Comparison of ENCODE assay signal across 24 mouse cellular contexts in genomic region chr9:30067980-30068379, GRCm38 (mm10).
DNase-seq lines count a peak whose midpoint lies in the region; ATAC-seq lines count a peak whose summit lies in the region.
"Had no signal": no experiment of that assay in that cellular context is flagged by ENCODE, and none has a peak within 500 bp of the region (broad histone marks: within the 10 kb centered on the region; RNA-seq: fewer than 3 reads in every experiment).

No protein-coding gene starts in this region.

- H3K4me3 ChIP-seq in heart, embryonic 11.5 days (ENCODE audit: low read depth, low read length), result no peak overlapping the region
- no peak overlapping the region for H3K4me3 ChIP-seq in hindbrain, embryonic 16.5 days (ENCODE audit: low read length)
- no peak overlapping the region for H3K4me3 ChIP-seq in hindbrain, embryonic 10.5 days
- H3K4me3 ChIP-seq in midbrain, embryonic 15.5 days, result no peak overlapping the region
- H3K4me3 ChIP-seq: embryonic facial prominence, embryonic 10.5 days; heart, embryonic 10.5 days; intestine, embryonic 15.5 days; limb, embryonic 15.5 days; myocyte had no signal

- DNase-seq in cerebellum, postnatal 14 days, result peak; percentile 17 to 24
- no peak for DNase-seq in cerebellum, adult 9-10 months
- DNase-seq in heart, adult 8-10 months (ENCODE audit: low spot score), result peak; percentile 11
- no peak for DNase-seq in hindbrain, embryonic 10.5 days (ENCODE audit: low spot score)
- DNase-seq: adrenal gland, postnatal 10 days; cerebellum, adult 2 months; gastrocnemius, postnatal 14 days; kidney, adult 8-10 months; kidney, postnatal 10 days; left cerebral cortex, postnatal 4 days; lung, embryonic 14.5 days; lung, postnatal 36 days; right cerebral cortex, postnatal 4 days; thymus, postnatal 14 days had no signal

- H3K4me2 ChIP-seq in heart, embryonic 11.5 days, result no peak overlapping the region
- no peak overlapping the region for H3K4me2 ChIP-seq in hindbrain, embryonic 16.5 days (ENCODE audit: low read length)
- no peak overlapping the region for H3K4me2 ChIP-seq in midbrain, embryonic 15.5 days
- H3K4me2 ChIP-seq: intestine, embryonic 15.5 days; limb, embryonic 15.5 days; lung, embryonic 14.5 days had no signal

- H3K4me1 ChIP-seq in heart, embryonic 11.5 days (ENCODE audit: control insufficient read depth, insufficient read depth, low read length), result no peaks in the 10 kb centered on the region
- peaks cover 7% of the 10 kb centered on the region for H3K4me1 ChIP-seq in hindbrain, embryonic 16.5 days (ENCODE audit: control insufficient read depth, insufficient read depth, low read depth, low read length)
- 0 out of 2 replicates have a peak, but pooled peaks cover 4% of the 10 kb centered on the region for H3K4me1 ChIP-seq in hindbrain, embryonic 10.5 days (replicated peaks)
- H3K4me1 ChIP-seq in midbrain, embryonic 15.5 days, result peaks cover 7% of the 10 kb centered on the region; the same call in 1 of the 2 replicates
- H3K4me1 ChIP-seq: embryonic facial prominence, embryonic 10.5 days; heart, embryonic 10.5 days; intestine, embryonic 15.5 days; limb, embryonic 15.5 days had no signal

- H3K27ac ChIP-seq in heart, embryonic 11.5 days (ENCODE audit: low read depth, low read length), result no peak overlapping the region
- no peak overlapping the region for H3K27ac ChIP-seq in hindbrain, embryonic 16.5 days (ENCODE audit: low read depth, low read length)
- H3K27ac ChIP-seq in hindbrain, embryonic 10.5 days, result no peak overlapping the region
- 0 out of 2 replicates have a peak overlapping the region, but pooled peaks have one; percentile 38 for H3K27ac ChIP-seq in midbrain, embryonic 15.5 days
- H3K27ac ChIP-seq: embryonic facial prominence, embryonic 10.5 days; heart, embryonic 10.5 days; intestine, embryonic 15.5 days; limb, embryonic 15.5 days; liver, embryonic 14.5 days had no signal

- no peaks in the 10 kb centered on the region for H3K27me3 ChIP-seq in heart, embryonic 11.5 days (ENCODE audit: control insufficient read depth, insufficient read depth, low read length)
- H3K27me3 ChIP-seq in hindbrain, embryonic 16.5 days (replicated peaks; ENCODE audit: control insufficient read depth, insufficient read depth, low read length), result no peaks in the 10 kb centered on the region
- H3K27me3 ChIP-seq in hindbrain, embryonic 10.5 days (ENCODE audit: insufficient read depth, poor library complexity, severe bottlenecking), result no peaks in the 10 kb centered on the region
- no peaks in the 10 kb centered on the region for H3K27me3 ChIP-seq in midbrain, embryonic 15.5 days (replicated peaks)
- H3K27me3 ChIP-seq: intestine, embryonic 15.5 days; limb, embryonic 15.5 days had no signal

- H3K9ac ChIP-seq in heart, embryonic 11.5 days (ENCODE audit: low read depth, low read length), result no peak overlapping the region
- H3K9ac ChIP-seq in hindbrain, embryonic 16.5 days (ENCODE audit: low read depth, low read length), result no peak overlapping the region
- H3K9ac ChIP-seq in midbrain, embryonic 15.5 days, result no peak overlapping the region
- H3K9ac ChIP-seq: intestine, embryonic 15.5 days; limb, embryonic 15.5 days; liver, embryonic 14.5 days; lung, embryonic 14.5 days had no signal

- ATAC-seq in heart, embryonic 11.5 days (replicated peaks; ENCODE audit: insufficient number of reproducible peaks, low FRiP score, low TSS enrichment), result no peak
- 0 out of 2 replicates have a peak, but pooled peaks have one; percentile 54 for ATAC-seq in hindbrain, embryonic 16.5 days
- ATAC-seq in midbrain, embryonic 15.5 days (replicated peaks), result 0 out of 2 replicates have a peak, but pooled peaks have one; percentile 33
- no peak for ATAC-seq in megakaryocyte, adult 5-6 weeks (ENCODE audit: poor library complexity, severe bottlenecking)
- ATAC-seq: intestine, embryonic 15.5 days had no signal

- H3K36me3 ChIP-seq in heart, embryonic 11.5 days (ENCODE audit: control insufficient read depth, insufficient read depth, low read length), result no peaks in the 10 kb centered on the region
- no peaks in the 10 kb centered on the region for H3K36me3 ChIP-seq in hindbrain, embryonic 16.5 days (ENCODE audit: control insufficient read depth, insufficient read depth, low read length)
- no peaks in the 10 kb centered on the region for H3K36me3 ChIP-seq in hindbrain, embryonic 10.5 days
- H3K36me3 ChIP-seq in midbrain, embryonic 15.5 days (replicated peaks), result no peaks in the 10 kb centered on the region
- H3K36me3 ChIP-seq: embryonic facial prominence, embryonic 10.5 days; heart, embryonic 10.5 days; intestine, embryonic 15.5 days; limb, embryonic 15.5 days had no signal

- H3K9me3 ChIP-seq in heart, embryonic 11.5 days (replicated peaks; ENCODE audit: control insufficient read depth, low read length), result no peaks in the 10 kb centered on the region
- H3K9me3 ChIP-seq in hindbrain, embryonic 16.5 days (ENCODE audit: control insufficient read depth, low read length), result no peaks in the 10 kb centered on the region
- no peaks in the 10 kb centered on the region for H3K9me3 ChIP-seq in hindbrain, embryonic 10.5 days
- H3K9me3 ChIP-seq in midbrain, embryonic 15.5 days, result no peaks in the 10 kb centered on the region
- H3K9me3 ChIP-seq: embryonic facial prominence, embryonic 10.5 days; heart, embryonic 10.5 days; intestine, embryonic 15.5 days; limb, embryonic 15.5 days had no signal

- 77% methylated on average over 7 of the region's 7 CpGs for WGBS in heart, embryonic 11.5 days (ENCODE audit: insufficient replicate concordance)
- 31% methylated on average over 7 of the region's 7 CpGs for WGBS in hindbrain, embryonic 16.5 days
- WGBS in hindbrain, embryonic 10.5 days, result 71% methylated on average over 7 of the region's 7 CpGs
- WGBS in midbrain, embryonic 15.5 days, result 25% methylated on average over 7 of the region's 7 CpGs

Comparison
In these comparisons a context has a peak if more than half of its experiments do, and no peak if none do; other contexts are left out.
1. DNase-seq: peak in cerebellum, postnatal 14 days (2 of 2) and heart, adult 8-10 months (single experiment); none in cerebellum, adult 9-10 months (single experiment) and hindbrain, embryonic 10.5 days (single experiment).
2. ATAC-seq: peak in hindbrain, embryonic 16.5 days (single experiment) and midbrain, embryonic 15.5 days (single experiment); none in heart, embryonic 11.5 days (single experiment) and megakaryocyte, adult 5-6 weeks (single experiment).